Mouse (Mus musculus): ENCODE measurements around the gene Timp1. TPM values are rescaled to one million over a fixed set of nuclear protein-coding genes. Genes with fewer than 3 reads are reported as not detected.

The Timp1 gene
- polyA plus RNA-seq, 1 experiment: 29.4 TPM

GRCm38 (mm10) chrX:20862105-20863065, 7.6 kb upstream of the Timp1 start:
- Histone ChIP-seq H3K27ac (ENCODE audit: control insufficient read depth, insufficient read depth, low read depth, low read length, poor library complexity) (no peak overlapping the region), H3K4me1 (ENCODE audit: control insufficient read depth, insufficient read depth, low read length) (no peaks in the 10 kb centered on the region; the same call in 1 of the 2 replicates), H3K4me3 (replicated peaks; ENCODE audit: control insufficient read depth, low read depth, low read length) (no peak overlapping the region)
- TF ChIP-seq POLR2A (IDR thresholded peaks at IDR 0.05; ENCODE audit: borderline replicate concordance, control insufficient read depth, low read depth, low read length) (no peak), CTCF (IDR thresholded peaks at IDR 0.05; ENCODE audit: control insufficient read depth, insufficient read depth, low read length) (no peak)
- WGBS: 65% methylated on average over 27 of the region's 29 CpGs

- Histone ChIP-seq H3K4me1 (ENCODE audit: control insufficient read depth, insufficient read depth, low read length) (no peaks in the 10 kb centered on the region; the same call in 1 of the 2 replicates), H3K4me3 (replicated peaks; ENCODE audit: control insufficient read depth, low read depth, low read length) (no peak overlapping the region), H3K27ac (ENCODE audit: control insufficient read depth, insufficient read depth, low read depth, low read length, poor library complexity) (no peak overlapping the region)
- WGBS: 41% methylated on average over 9 of the region's 9 CpGs
- TF ChIP-seq POLR2A (IDR thresholded peaks at IDR 0.05; ENCODE audit: borderline replicate concordance, control insufficient read depth, low read depth, low read length) (no peak), CTCF (IDR thresholded peaks at IDR 0.05; ENCODE audit: control insufficient read depth, insufficient read depth, low read length) (no peak)
Measured at GRCm38 (mm10) chrX:20863161-20864101, 6.5 kb upstream of the Timp1 start.

- no peak overlapping the region for H3K27ac ChIP-seq (ENCODE audit: control insufficient read depth, insufficient read depth, low read depth, low read length, poor library complexity)
- no peak for TF ChIP-seq CTCF (IDR thresholded peaks at IDR 0.05; ENCODE audit: control insufficient read depth, insufficient read depth, low read length)
- WGBS: 54% methylated on average over 4 of the region's 4 CpGs
- no peak overlapping the region for H3K4me3 ChIP-seq (replicated peaks; ENCODE audit: control insufficient read depth, low read depth, low read length)
- H3K4me1 ChIP-seq (ENCODE audit: control insufficient read depth, insufficient read depth, low read length): no peaks in the 10 kb centered on the region; the same call in 1 of the 2 replicates
Measured at GRCm38 (mm10) chrX:20868091-20868490, 1.9 kb upstream of the Timp1 start.

- no peaks in the 10 kb centered on the region for H3K4me1 ChIP-seq (ENCODE audit: control insufficient read depth, insufficient read depth, low read length)
- 54% methylated on average over 1 of the region's 1 CpGs for WGBS
- H3K4me3 ChIP-seq (replicated peaks; ENCODE audit: control insufficient read depth, low read depth, low read length): no peak overlapping the region
- H3K27ac ChIP-seq (ENCODE audit: control insufficient read depth, insufficient read depth, low read depth, low read length, poor library complexity): no peak overlapping the region
- TF ChIP-seq CTCF (IDR thresholded peaks at IDR 0.05; ENCODE audit: control insufficient read depth, insufficient read depth, low read length): no peak
- TF ChIP-seq POLR2A (IDR thresholded peaks at IDR 0.05; ENCODE audit: borderline replicate concordance, control insufficient read depth, low read depth, low read length): no peak
Measured at GRCm38 (mm10) chrX:20869203-20869602, 763 bp upstream of the Timp1 start.

GRCm38 (mm10) chrX:20872928-20873500, 3.0 kb downstream of the Timp1 start:
- WGBS: 56% methylated on average over 11 of the region's 11 CpGs
- Histone ChIP-seq H3K4me1 (ENCODE audit: control insufficient read depth, insufficient read depth, low read length) (no peaks in the 10 kb centered on the region), H3K4me3 (replicated peaks; ENCODE audit: control insufficient read depth, low read depth, low read length) (no peak overlapping the region), H3K27ac (ENCODE audit: control insufficient read depth, insufficient read depth, low read depth, low read length, poor library complexity) (no peak overlapping the region)
- TF ChIP-seq POLR2A (IDR thresholded peaks at IDR 0.05; ENCODE audit: borderline replicate concordance, control insufficient read depth, low read depth, low read length): no peak

- Histone ChIP-seq H3K4me3 (replicated peaks; ENCODE audit: control insufficient read depth, low read depth, low read length) (no peak overlapping the region), H3K27ac (ENCODE audit: control insufficient read depth, insufficient read depth, low read depth, low read length, poor library complexity) (no peak overlapping the region), H3K4me1 (ENCODE audit: control insufficient read depth, insufficient read depth, low read length) (no peaks in the 10 kb centered on the region)
- no peak for TF ChIP-seq CTCF (IDR thresholded peaks at IDR 0.05; ENCODE audit: control insufficient read depth, insufficient read depth, low read length)
- TF ChIP-seq POLR2A (IDR thresholded peaks at IDR 0.05; ENCODE audit: borderline replicate concordance, control insufficient read depth, low read depth, low read length): no peak
- 71% methylated on average over 3 of the region's 3 CpGs for WGBS
Measured at GRCm38 (mm10) chrX:20875241-20875640, 5.3 kb downstream of the Timp1 start.

GRCm38 (mm10) chrX:20910074-20910473, 40.1 kb downstream of the Timp1 start:
- H3K4me1 ChIP-seq (ENCODE audit: control insufficient read depth, insufficient read depth, low read length): no peaks in the 10 kb centered on the region
- TF ChIP-seq CTCF (IDR thresholded peaks at IDR 0.05; ENCODE audit: control insufficient read depth, insufficient read depth, low read length) (no peak), POLR2A (IDR thresholded peaks at IDR 0.05; ENCODE audit: borderline replicate concordance, control insufficient read depth, low read depth, low read length) (no peak)
- H3K27ac ChIP-seq (ENCODE audit: control insufficient read depth, insufficient read depth, low read depth, low read length, poor library complexity): no peak overlapping the region
- no peak overlapping the region for H3K4me3 ChIP-seq (replicated peaks; ENCODE audit: control insufficient read depth, low read depth, low read length)
- 40% methylated on average over 3 of the region's 3 CpGs for WGBS

- WGBS: 57% methylated on average over 6 of the region's 6 CpGs
- H3K4me1 ChIP-seq (ENCODE audit: control insufficient read depth, insufficient read depth, low read length): no peaks in the 10 kb centered on the region
- no peak overlapping the region for H3K27ac ChIP-seq (ENCODE audit: control insufficient read depth, insufficient read depth, low read depth, low read length, poor library complexity)
- H3K4me3 ChIP-seq (replicated peaks; ENCODE audit: control insufficient read depth, low read depth, low read length): no peak overlapping the region
- TF ChIP-seq CTCF (IDR thresholded peaks at IDR 0.05; ENCODE audit: control insufficient read depth, insufficient read depth, low read length): no peak
- TF ChIP-seq POLR2A (IDR thresholded peaks at IDR 0.05; ENCODE audit: borderline replicate concordance, control insufficient read depth, low read depth, low read length): no peak
Measured at GRCm38 (mm10) chrX:20913726-20914125, 43.8 kb downstream of the Timp1 start.
